14 mouse cellular contexts compared by ENCODE assay signal in genomic region chr12:37110977-37111376, GRCm38 (mm10). TPM values are rescaled to one million over a fixed set of nuclear protein-coding genes. Genes with fewer than 3 reads are reported as not detected.
DNase-seq lines count a peak whose midpoint lies in the region; ATAC-seq and TF ChIP-seq lines count a peak whose summit lies in the region.
"Had no signal": no experiment of that assay in that cellular context is flagged by ENCODE, and none has a peak within 500 bp of the region (broad histone marks: within the 10 kb centered on the region; RNA-seq: fewer than 3 reads in every experiment).

No protein-coding gene starts in this region.

- 31% methylated on average over 9 of the region's 9 CpGs for WGBS in kidney, embryonic 14.5 days
- WGBS in limb, embryonic 11.5 days: 49% methylated on average over 9 of the region's 9 CpGs

- 0 out of 2 replicates have a peak, but pooled peaks cover 3% of the 10 kb centered on the region for H3K4me1 ChIP-seq in kidney, embryonic 14.5 days (ENCODE audit: control insufficient read depth, insufficient read depth, low read length)
- peaks cover 13% of the 10 kb centered on the region for H3K4me1 ChIP-seq in limb, embryonic 11.5 days (ENCODE audit: control insufficient read depth, insufficient read depth, low read length)

- peak; percentile 19 for DNase-seq in gastrocnemius, adult 2 months
- no peak for DNase-seq in gastrocnemius, postnatal 10 days
- no peak for DNase-seq in kidney, postnatal 10 days
- DNase-seq in brain, embryonic 14.5 days (ENCODE audit: low read depth): peak; percentile 7
- peak; percentile 32 for DNase-seq in limb, embryonic 11.5 days (ENCODE audit: low spot score)
- no peak for DNase-seq in spleen, postnatal 36 days (ENCODE audit: low spot score in 2 of 2)
- DNase-seq: adrenal gland, adult 2 months; cerebellum, postnatal 14 days; thymus, adult 18-20 months had no signal

- H3K27ac ChIP-seq in gastrocnemius, adult 2 months: peak overlapping the region; percentile 92
- no peak overlapping the region for H3K27ac ChIP-seq in kidney, embryonic 14.5 days (ENCODE audit: low read depth, low read length)
- peak overlapping the region; percentile 36; the same call in 1 of the 2 replicates for H3K27ac ChIP-seq in limb, embryonic 11.5 days (replicated peaks; ENCODE audit: low read depth, low read length)
- H3K27ac ChIP-seq: midbrain, embryonic 13.5 days had no signal

- peaks cover 2% of the 10 kb centered on the region; the same call in 1 of the 2 replicates for H3K27me3 ChIP-seq in kidney, embryonic 14.5 days (ENCODE audit: control insufficient read depth, insufficient read depth, low read length)
- H3K27me3 ChIP-seq in limb, embryonic 11.5 days (ENCODE audit: control insufficient read depth, insufficient read depth, low read length): no peaks in the 10 kb centered on the region

- no peak for ATAC-seq in kidney, embryonic 14.5 days (ENCODE audit: low FRiP score, low TSS enrichment)
- no peak for ATAC-seq in limb, embryonic 11.5 days (ENCODE audit: insufficient number of reproducible peaks, low FRiP score, low TSS enrichment, low read depth)
- no peak for ATAC-seq in granulocyte monocyte progenitor cell, adult 5-6 weeks (replicated peaks; ENCODE audit: poor library complexity, severe bottlenecking)
- ATAC-seq: midbrain, embryonic 13.5 days had no signal

- peak overlapping the region; percentile 38 for H3K4me2 ChIP-seq in kidney, embryonic 14.5 days (replicated peaks; ENCODE audit: low read depth, low read length)
- peak overlapping the region; percentile 32; the same call in 1 of the 2 replicates for H3K4me2 ChIP-seq in limb, embryonic 11.5 days (ENCODE audit: low read depth, severe bottlenecking)
- H3K4me2 ChIP-seq: midbrain, embryonic 13.5 days had no signal

- TF ChIP-seq POLR2A in brain, embryonic 14.5 days (IDR thresholded peaks at IDR 0.05; ENCODE audit: borderline replicate concordance, extremely low read depth, insufficient read depth, insufficient read length, poor library complexity, severe bottlenecking): no peak

- intact Hi-C loops in gastrocnemius, adult 2 months (cut with DNase I): loop anchor here (10.0 kb wide), 1 partner anchor 134 kb away; the partner anchor contains the start of gene Agmo

- peak overlapping the region; percentile 87 for H3K4me3 ChIP-seq in gastrocnemius, adult 2 months
- H3K4me3 ChIP-seq in kidney, embryonic 14.5 days (ENCODE audit: low read length): peak overlapping the region; percentile 34
- H3K4me3 ChIP-seq in limb, embryonic 11.5 days (ENCODE audit: low read depth, low read length): peak overlapping the region; percentile 37
- H3K4me3 ChIP-seq: midbrain, embryonic 13.5 days had no signal

- no peaks in the 10 kb centered on the region for H3K36me3 ChIP-seq in kidney, embryonic 14.5 days (ENCODE audit: control insufficient read depth, insufficient read depth, low read length)
- no peaks in the 10 kb centered on the region for H3K36me3 ChIP-seq in limb, embryonic 11.5 days (ENCODE audit: control insufficient read depth, insufficient read depth, low read length)
- H3K36me3 ChIP-seq: midbrain, embryonic 13.5 days had no signal

- no peaks in the 10 kb centered on the region for H3K9me3 ChIP-seq in kidney, embryonic 14.5 days (ENCODE audit: control insufficient read depth, low read length)
- H3K9me3 ChIP-seq in limb, embryonic 11.5 days (ENCODE audit: control insufficient read depth, low read length): no peaks in the 10 kb centered on the region
- H3K9me3 ChIP-seq: midbrain, embryonic 13.5 days had no signal

- TF ChIP-seq CTCF in gastrocnemius, adult 2 months (IDR thresholded peaks at IDR 0.05): peak; percentile 3; the same call in 1 of the 2 replicates
- TF ChIP-seq CTCF in brain, embryonic 14.5 days (IDR thresholded peaks at IDR 0.05; ENCODE audit: borderline replicate concordance, extremely low read depth, insufficient read depth, insufficient read length): no peak

- H3K9ac ChIP-seq in kidney, embryonic 14.5 days (ENCODE audit: low read depth, low read length): peak overlapping the region; percentile 44; the same call in 1 of the 2 replicates
- H3K9ac ChIP-seq in limb, embryonic 11.5 days (ENCODE audit: low read length): peak overlapping the region; percentile 31
- H3K9ac ChIP-seq: midbrain, embryonic 13.5 days had no signal

RNA-seq across cellular contexts. Expression of gene Meox2, which starts 2.6 kb away (rescaled TPM):
- 1 to 10 TPM; 8.8 to 9.6 TPM for total RNA-seq in gastrocnemius, adult 2 months (2021)
- 10 to 100 TPM; 33.7 to 39.8 TPM for total RNA-seq in gastrocnemius, postnatal 10 days (2021)
- polyA plus RNA-seq in kidney, embryonic 14.5 days (2014; fragmentation: Nextera tagmentation; extraction: Ambion mirVana): 13.6 and 16.6 TPM in 2 replicates
- 0.96 and 2.1 TPM in 2 replicates for polyA plus RNA-seq in brain, embryonic 14.5 days (2012; rRNA removed)
- 64.4 and 69.9 TPM in 2 replicates for polyA plus RNA-seq in limb, embryonic 11.5 days (2014; fragmentation: Nextera tagmentation; extraction: Ambion mirVana)
- total RNA-seq in granulocyte monocyte progenitor cell, adult 5-6 weeks (2014; fragmentation: Nextera tagmentation): not detected in 2 replicates
- not detected in 2 replicates for total RNA-seq in granulocyte monocyte progenitor cell, adult 5-6 weeks (2017)
- total RNA-seq: layer of hippocampus, adult 18-20 months; left cerebral cortex, postnatal 10 days had no signal

Comparison
In these comparisons a context has a peak if more than half of its experiments do, and no peak if none do; other contexts are left out.
1. DNase-seq: peak in gastrocnemius, adult 2 months (single experiment), brain, embryonic 14.5 days (single experiment) and limb, embryonic 11.5 days (single experiment); none in gastrocnemius, postnatal 10 days (single experiment), kidney, postnatal 10 days (single experiment) and spleen, postnatal 36 days (0 of 2).
2. H3K4me3 ChIP-seq: peak in every context shown above with its lines; median percentile 87 in gastrocnemius, adult 2 months; 37 in limb, embryonic 11.5 days; 34 in kidney, embryonic 14.5 days.
3. RNA of gene Meox2, which starts 2.6 kb away (total RNA-seq): 33.7 to 39.8 TPM in gastrocnemius, postnatal 10 days and 8.8 to 9.6 TPM in gastrocnemius, adult 2 months; not detected in granulocyte monocyte progenitor cell, adult 5-6 weeks; every median in the first group is over 4 times any median in the second.